Mouse (Mus musculus) common myeloid progenitor, adult 5-6 weeks (primary cell): Measurements from ENCODE around the gene Cox5a. TPM values are rescaled to one million over a fixed set of nuclear protein-coding genes. Genes with fewer than 3 reads are reported as not detected.

Experiments
- ATAC-seq: replicated peaks from 2 replicates; pipeline ENCODE4 v1.8.0; 2016; ENCODE audit warnings: low read depth, mild to moderate bottlenecking, moderate TSS enrichment, inconsistent platforms; ENCODE audit not compliant: poor library complexity, severe bottlenecking
- total RNA-seq: library from RNA; stranded (forward); fragments of 200-1000, 187-1606 nt; gene quantifications from 2 replicates; pipeline ENCODE4 v1.2.3, GENCODE M21; 2017

Cox5a gene
- total RNA-seq, 1 experiment from 2014 or later, result 107 TPM

- ATAC-seq, result peak; percentile 35; the same call in 1 of the 2 replicates
These were observed 2.7 kb downstream of the Cox5a start for GRCm38 (mm10) chr9:57523754-57524153.

- peak; percentile 53 for ATAC-seq
These were observed 3.4 kb downstream of the Cox5a start for GRCm38 (mm10) chr9:57524439-57524838.

GRCm38 (mm10) chr9:57525516-57525915 lies 4.4 kb downstream of the Cox5a start:
- no peak for ATAC-seq

GRCm38 (mm10) chr9:57526435-57526834 lies 5.4 kb downstream of the Cox5a start:
- no peak for ATAC-seq

- no peak for ATAC-seq
These were observed 10.9 kb downstream of the Cox5a start for GRCm38 (mm10) chr9:57531946-57532345.

- no peak for ATAC-seq
These were observed 15.3 kb downstream of the Cox5a start for GRCm38 (mm10) chr9:57536362-57536761.

- peak; percentile 92 for ATAC-seq
These were observed 16.1 kb downstream of the Cox5a start, which contains the start of gene Fam219b for GRCm38 (mm10) chr9:57537044-57537727. Gene Fam219b, plus strand, starts transcription at chr9:57537528.

- 0 out of 2 replicates have a peak, but pooled peaks have one; percentile 1 for ATAC-seq
These were observed 16.7 kb downstream of the Cox5a start for GRCm38 (mm10) chr9:57537728-57538181.

GRCm38 (mm10) chr9:57539550-57539949 lies 18.5 kb downstream of the Cox5a start:
- ATAC-seq, result no peak

- ATAC-seq, result no peak
These were observed 20.2 kb downstream of the Cox5a start for GRCm38 (mm10) chr9:57541312-57541711.

- ATAC-seq, result no peak
These were observed 22.9 kb downstream of the Cox5a start for GRCm38 (mm10) chr9:57543951-57544350.

- ATAC-seq, result 0 out of 2 replicates have a peak, but pooled peaks have one; percentile 37
These were observed 26.2 kb downstream of the Cox5a start for GRCm38 (mm10) chr9:57547287-57547686.

GRCm38 (mm10) chr9:57547869-57548268 lies 26.8 kb downstream of the Cox5a start:
- no peak for ATAC-seq

- ATAC-seq, result no peak
These were observed 28.1 kb downstream of the Cox5a start for GRCm38 (mm10) chr9:57549186-57549585.

GRCm38 (mm10) chr9:57550126-57550862 lies 29.2 kb downstream of the Cox5a start:
- no peak for ATAC-seq

- ATAC-seq, result peak; percentile 66; the same call in 1 of the 2 replicates
These were observed 31.2 kb downstream of the Cox5a start, which contains the start of gene Mpi for GRCm38 (mm10) chr9:57552139-57552887. Gene Mpi, minus strand, starts transcription at chr9:57552763.

GRCm38 (mm10) chr9:57553119-57553518 lies 32.0 kb downstream of the Cox5a start:
- no peak for ATAC-seq

GRCm38 (mm10) chr9:57554753-57555152 lies 33.7 kb downstream of the Cox5a start:
- ATAC-seq, result no peak

GRCm38 (mm10) chr9:57557215-57557614 lies 36.1 kb downstream of the Cox5a start:
- no peak for ATAC-seq

- ATAC-seq, result no peak
These were observed 37.6 kb downstream of the Cox5a start for GRCm38 (mm10) chr9:57558625-57559024.
